Mouse (Mus musculus): ENCODE measurements around the gene Atxn1. TPM values are rescaled to one million over a fixed set of nuclear protein-coding genes. Genes with fewer than 3 reads are reported as not detected.

Atxn1 gene
- polyA plus RNA-seq, 1 experiment, result 12.4 TPM

DNA sequence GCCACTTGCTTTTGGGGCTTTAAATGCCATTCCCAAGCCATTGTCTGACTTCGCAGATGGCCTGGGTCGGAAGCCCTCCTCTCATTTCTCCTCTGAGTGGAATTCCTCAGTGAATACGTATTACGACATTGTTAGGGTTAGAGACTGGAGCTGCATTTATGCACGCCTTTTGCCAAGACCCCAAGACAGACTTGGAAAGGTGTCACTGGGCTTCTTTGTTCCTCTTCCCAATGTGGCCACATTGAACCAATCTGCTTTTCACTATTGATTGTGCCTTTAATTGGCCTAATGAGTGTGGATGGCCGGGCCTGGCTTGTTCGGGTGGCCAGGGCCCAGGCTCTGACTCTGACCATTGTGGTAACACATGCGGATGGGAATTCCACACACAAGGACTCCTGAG, 336.5 kb downstream of the Atxn1 start:
- DNase-seq (ENCODE audit: low spot score), result no peak

- DNase-seq (ENCODE audit: low spot score), result no peak
Measured at GRCm38 (mm10) chr13:45627206-45627751, 337.5 kb downstream of the Atxn1 start.

GRCm38 (mm10) chr13:45625740-45626139, 339.1 kb downstream of the Atxn1 start:
- no peak for DNase-seq (ENCODE audit: low spot score)

DNA sequence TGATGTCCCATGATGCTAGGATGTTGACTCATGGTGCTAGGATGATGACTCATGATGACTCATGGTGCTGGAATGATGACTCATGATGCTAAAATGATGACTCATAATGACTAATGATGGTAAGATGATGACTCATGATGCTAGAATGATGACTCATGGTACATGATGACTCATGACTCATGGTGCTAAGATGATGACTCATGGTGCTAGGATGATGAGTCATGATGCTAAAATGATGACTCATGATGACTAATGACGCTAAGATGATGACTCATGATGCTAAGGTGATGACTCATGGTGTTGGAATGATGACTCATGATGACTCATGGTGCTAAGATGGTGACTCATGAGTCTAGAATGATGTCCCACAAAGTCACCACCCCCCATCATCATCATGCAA, 341.0 kb downstream of the Atxn1 start:
- no peak for DNase-seq (ENCODE audit: low spot score)

DNA sequence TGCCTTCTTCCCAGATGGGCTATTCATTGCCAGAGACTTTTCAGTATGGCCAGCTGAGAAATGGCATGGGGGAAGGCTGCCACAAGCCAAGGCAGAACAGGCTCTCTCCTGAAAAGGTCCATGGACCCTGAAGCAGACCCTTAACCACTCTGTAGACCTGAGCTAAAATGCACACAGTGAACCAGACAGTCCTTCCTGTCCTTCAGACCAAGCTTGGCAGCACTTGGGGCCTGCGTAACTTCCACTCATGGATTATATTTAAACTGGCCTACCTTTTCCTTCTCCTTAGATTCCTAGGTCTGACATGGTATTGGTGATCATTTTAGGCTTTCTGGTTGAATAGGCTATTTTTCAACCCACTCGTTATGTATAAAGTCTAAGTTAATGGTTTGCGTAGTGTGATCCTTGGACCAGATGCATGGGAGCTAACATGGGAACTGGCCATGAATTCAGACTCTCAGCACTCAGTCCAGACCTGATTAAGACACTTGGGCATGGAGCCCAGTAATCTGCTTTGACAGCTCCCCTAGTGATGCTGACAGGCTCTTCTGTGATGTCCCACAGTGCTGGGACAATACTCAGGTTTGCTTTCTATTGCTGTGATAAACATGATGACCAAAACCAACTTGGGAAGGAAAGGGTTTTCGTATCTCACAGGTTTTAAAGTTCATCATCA, 341.8 kb downstream of the Atxn1 start:
- DNase-seq (ENCODE audit: low spot score), result no peak

DNA sequence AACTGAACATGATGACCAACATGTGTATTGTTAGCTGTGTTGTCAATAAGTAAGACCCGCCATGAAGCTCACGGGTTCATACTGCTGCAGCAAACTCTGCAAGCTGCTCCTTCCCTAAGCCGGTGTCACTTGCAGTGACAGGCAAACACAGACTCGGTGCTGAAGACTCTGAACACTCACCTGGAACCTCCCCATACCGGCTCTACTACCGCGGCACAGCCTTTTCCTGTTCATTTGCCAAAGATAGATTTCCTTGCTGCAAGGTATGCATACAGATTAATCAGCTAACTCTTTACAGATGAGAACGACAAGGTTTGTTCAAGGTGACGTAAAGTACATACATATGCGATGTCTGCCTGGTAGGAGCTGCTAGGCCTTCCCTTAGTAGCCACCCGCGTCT, 344.1 kb downstream of the Atxn1 start:
- no peak for DNase-seq (ENCODE audit: low spot score)

DNA sequence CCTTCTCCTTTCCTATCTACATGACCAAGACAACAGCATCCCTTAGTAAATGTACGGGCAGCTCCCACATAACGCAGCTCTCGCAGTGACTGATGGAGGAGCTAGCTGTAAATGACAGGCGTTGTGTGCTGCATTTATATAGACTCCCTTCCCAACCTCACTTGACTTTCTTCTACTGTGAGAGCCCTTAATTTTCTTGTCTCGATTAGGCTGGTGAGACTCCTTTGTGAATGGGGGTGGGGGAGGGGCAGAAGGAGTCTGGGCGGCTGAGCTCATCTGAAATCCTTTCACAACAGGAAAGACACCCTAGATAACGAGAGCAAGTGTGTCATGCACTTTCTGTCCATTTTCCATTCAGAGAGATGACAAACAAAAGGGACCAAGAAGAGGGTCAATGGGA, 344.5 kb downstream of the Atxn1 start:
- DNase-seq (ENCODE audit: low spot score), result no peak

DNA sequence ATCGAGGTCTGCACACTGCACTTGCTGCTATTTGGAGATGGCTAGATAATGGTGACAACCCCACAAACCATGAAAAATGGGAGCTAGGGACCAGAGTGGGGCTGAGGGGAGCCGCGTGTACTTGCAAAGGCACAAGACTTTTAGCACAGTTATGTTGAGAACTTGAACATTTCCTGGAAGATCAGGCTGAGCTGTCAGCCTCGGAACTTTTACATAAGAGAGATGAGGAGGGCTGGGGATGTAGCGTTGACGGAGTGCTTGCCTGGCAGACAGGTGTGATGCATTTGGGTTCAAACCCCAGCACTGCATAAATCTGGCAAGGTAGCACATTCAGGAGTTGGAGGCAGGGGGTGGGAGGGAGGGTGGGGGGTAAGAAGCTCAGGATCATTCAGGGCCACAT, 346.8 kb downstream of the Atxn1 start:
- DNase-seq (ENCODE audit: low spot score), result no peak

GRCm38 (mm10) chr13:45614762-45615161, 350.0 kb downstream of the Atxn1 start:
- no peak for DNase-seq (ENCODE audit: low spot score)

DNA sequence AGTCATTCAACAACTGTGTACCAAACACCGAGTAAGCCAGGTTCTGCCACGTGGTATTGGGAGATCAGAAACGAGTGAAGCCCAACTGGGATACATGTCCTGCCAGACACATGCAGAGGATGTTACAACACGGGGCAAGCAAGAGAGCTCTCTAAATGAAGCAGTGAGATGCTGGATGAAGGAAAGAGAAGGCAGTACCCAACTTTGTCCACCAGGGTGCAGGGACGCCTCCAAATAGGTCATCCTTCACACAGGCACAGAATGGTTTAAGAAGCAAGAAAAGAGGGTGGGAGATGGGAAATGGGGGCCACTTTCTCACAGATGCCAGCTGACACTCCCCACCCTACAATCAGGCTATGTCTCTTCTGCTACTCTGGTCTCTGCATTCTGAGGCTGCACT, 351.5 kb downstream of the Atxn1 start:
- no peak for DNase-seq (ENCODE audit: low spot score)

GRCm38 (mm10) chr13:45611554-45611953, 353.3 kb downstream of the Atxn1 start:
- no peak for DNase-seq (ENCODE audit: low spot score)

- DNase-seq (ENCODE audit: low spot score), result no peak
Measured at GRCm38 (mm10) chr13:45609461-45609860, 355.3 kb downstream of the Atxn1 start.

GRCm38 (mm10) chr13:45608593-45608992, 356.2 kb downstream of the Atxn1 start:
- DNase-seq (ENCODE audit: low spot score), result no peak

- no peak for DNase-seq (ENCODE audit: low spot score)
Measured at GRCm38 (mm10) chr13:45607946-45608345, 356.9 kb downstream of the Atxn1 start.

DNA sequence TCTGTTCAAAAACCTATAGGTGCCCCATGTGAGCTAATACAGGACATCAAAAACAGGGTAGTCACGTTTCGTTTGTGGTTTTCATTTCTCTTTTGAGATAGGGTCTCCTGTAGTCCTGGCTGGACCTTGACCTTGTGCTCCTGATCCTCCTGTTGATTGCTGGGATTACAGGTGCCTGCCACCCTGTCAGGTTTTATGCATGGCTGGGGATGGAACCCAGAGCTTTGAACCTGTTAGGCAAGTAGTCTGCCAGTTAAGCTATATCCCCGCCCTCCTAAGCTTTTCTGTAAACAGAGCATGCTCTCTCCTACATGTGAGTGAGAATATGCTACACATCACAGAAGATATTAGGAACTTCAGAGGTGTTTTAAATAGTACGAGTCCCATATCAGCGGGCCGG, 361.2 kb downstream of the Atxn1 start:
- DNase-seq (ENCODE audit: low spot score), result no peak

DNA sequence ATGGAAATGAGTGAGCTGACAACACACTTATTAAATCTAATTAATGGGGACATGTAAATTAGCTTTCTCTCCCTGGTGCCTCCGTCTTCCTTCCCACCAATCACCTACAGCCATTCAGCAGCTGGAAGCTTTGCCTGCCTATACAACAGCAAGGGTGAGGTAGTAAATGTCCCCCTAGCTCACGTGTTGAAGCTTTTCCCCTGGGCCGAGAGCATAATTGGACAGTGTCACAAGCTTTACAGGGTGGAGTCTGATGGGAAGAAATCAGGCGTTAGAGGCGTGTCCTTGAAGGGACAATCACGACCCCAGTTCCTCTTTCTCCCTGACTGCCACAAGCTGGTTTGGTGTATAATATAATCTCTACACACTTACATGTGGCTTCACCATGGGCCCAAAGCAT, 364.4 kb downstream of the Atxn1 start:
- no peak for DNase-seq (ENCODE audit: low spot score)

- no peak for DNase-seq (ENCODE audit: low spot score)
Measured at GRCm38 (mm10) chr13:45599831-45600230, 365.0 kb downstream of the Atxn1 start.

GRCm38 (mm10) chr13:45595416-45595815, 369.4 kb downstream of the Atxn1 start:
- DNase-seq (ENCODE audit: low spot score), result no peak

DNA sequence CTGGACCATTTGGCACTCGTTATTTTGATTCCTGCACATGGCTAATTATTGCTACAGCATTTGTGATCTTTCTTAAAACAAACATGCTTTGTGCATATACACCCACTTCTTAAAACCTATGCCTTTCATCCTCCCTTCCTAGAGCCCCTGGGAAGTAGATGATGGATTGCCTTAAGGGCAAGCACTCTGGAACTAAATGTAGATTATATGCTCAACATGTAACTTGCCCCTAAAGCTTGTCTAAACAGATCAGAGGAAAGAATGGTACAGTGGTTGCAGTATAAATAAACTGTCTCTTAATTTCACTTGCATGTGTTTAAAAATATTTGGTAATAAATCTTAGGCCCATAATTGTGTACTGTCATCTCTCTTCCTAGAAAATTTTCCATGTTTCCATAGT, 370.9 kb downstream of the Atxn1 start:
- no peak for DNase-seq (ENCODE audit: low spot score)

GRCm38 (mm10) chr13:45590898-45591297, 373.9 kb downstream of the Atxn1 start:
- DNase-seq (ENCODE audit: low spot score), result no peak

DNA sequence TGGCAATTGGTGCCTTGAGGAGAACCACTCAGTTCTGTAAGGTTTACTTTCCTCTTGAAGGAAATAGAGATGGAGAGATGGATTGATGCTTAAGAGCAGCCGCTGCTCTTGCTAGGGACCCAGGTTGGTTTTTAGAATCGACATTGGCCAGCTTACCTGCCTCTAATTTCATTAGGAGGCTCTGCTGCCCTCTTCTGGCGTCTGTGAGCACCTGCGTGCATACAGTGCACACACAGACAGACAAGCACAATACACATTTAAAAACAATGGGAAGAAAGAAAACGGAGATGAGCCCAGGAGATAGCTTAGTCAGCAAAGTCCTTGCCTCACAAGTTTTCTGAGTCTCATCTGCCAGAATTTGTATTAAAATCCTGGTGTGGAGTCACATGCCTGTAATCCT, 381.7 kb downstream of the Atxn1 start:
- no peak for DNase-seq (ENCODE audit: low spot score)

GRCm38 (mm10) chr13:45582294-45582693, 382.5 kb downstream of the Atxn1 start:
- DNase-seq (ENCODE audit: low spot score), result no peak

GRCm38 (mm10) chr13:45579751-45580150, 385.1 kb downstream of the Atxn1 start:
- DNase-seq (ENCODE audit: low spot score), result no peak

DNA sequence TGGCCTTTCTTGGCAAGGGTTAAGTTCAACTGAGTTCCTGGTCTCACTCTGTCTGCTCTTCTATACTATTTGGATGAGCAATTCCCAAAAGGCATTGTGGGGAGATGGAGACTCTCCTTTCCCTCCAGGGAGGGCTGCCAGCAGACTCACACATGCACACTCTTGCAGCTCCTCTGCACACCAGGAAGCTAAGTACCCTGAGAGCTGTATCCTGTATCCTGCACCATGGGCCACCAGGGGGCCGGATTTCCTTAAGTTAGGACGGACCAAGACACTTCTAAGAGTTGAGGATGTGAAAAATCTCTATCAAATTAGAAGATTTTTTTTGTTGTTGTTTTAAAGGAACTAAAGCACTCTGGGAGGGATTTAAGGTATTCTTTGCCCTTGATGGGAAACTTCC, 387.0 kb downstream of the Atxn1 start:
- no peak for DNase-seq (ENCODE audit: low spot score)
